Mouse (Mus musculus): ENCODE measurements at regions not wholly inside any gene's neighbourhood (a gene's known extent, or its start where the extent isn't known, plus 50 kb on each side); places are given as distances from the start of the nearest gene placed in this dataset.

GRCm38 (mm10) chr2:8427720-8428119 is 918.4 kb upstream of the Celf2 start:
- H3K9ac ChIP-seq (ENCODE audit: low read depth, low read length), result no peak overlapping the region
- no peaks in the 10 kb centered on the region for H3K36me3 ChIP-seq (ENCODE audit: control insufficient read depth, insufficient read depth)
- WGBS, result 69% methylated on average over 1 of the region's 1 CpGs
- H3K4me2 ChIP-seq (replicated peaks; ENCODE audit: low read depth), result no peak overlapping the region
- no peak for TF ChIP-seq CTCF (IDR thresholded peaks at IDR 0.05; ENCODE audit: low read depth)
- H3K4me1 ChIP-seq (replicated peaks; ENCODE audit: control insufficient read depth, insufficient read depth, low read length), result no peaks in the 10 kb centered on the region
- no peaks in the 10 kb centered on the region for H3K9me3 ChIP-seq (ENCODE audit: control insufficient read depth)
- H3K27me3 ChIP-seq (replicated peaks; ENCODE audit: control insufficient read depth, insufficient read depth, low read length), result no peaks in the 10 kb centered on the region
- no peak overlapping the region for H3K27ac ChIP-seq (ENCODE audit: low read depth, low read length)
- no peak overlapping the region for H3K4me3 ChIP-seq (ENCODE audit: low read depth, low read length)
- ATAC-seq, result no peak

GRCm38 (mm10) chr2:8415917-8416316 is 906.6 kb upstream of the Celf2 start:
- H3K4me1 ChIP-seq (replicated peaks; ENCODE audit: control insufficient read depth, insufficient read depth, low read length), result no peaks in the 10 kb centered on the region
- no peaks in the 10 kb centered on the region for H3K36me3 ChIP-seq (ENCODE audit: control insufficient read depth, insufficient read depth)
- no peak overlapping the region for H3K4me2 ChIP-seq (replicated peaks; ENCODE audit: low read depth)
- ATAC-seq, result no peak
- no peaks in the 10 kb centered on the region for H3K27me3 ChIP-seq (replicated peaks; ENCODE audit: control insufficient read depth, insufficient read depth, low read length)
- TF ChIP-seq CTCF (IDR thresholded peaks at IDR 0.05; ENCODE audit: low read depth), result no peak
- no peak overlapping the region for H3K4me3 ChIP-seq (ENCODE audit: low read depth, low read length)
- H3K9me3 ChIP-seq (ENCODE audit: control insufficient read depth), result no peaks in the 10 kb centered on the region
- H3K9ac ChIP-seq (ENCODE audit: low read depth, low read length), result no peak overlapping the region
- WGBS, result 54% methylated on average over 3 of the region's 3 CpGs
- no peak overlapping the region for H3K27ac ChIP-seq (ENCODE audit: low read depth, low read length)

- H3K27me3 ChIP-seq (replicated peaks; ENCODE audit: control insufficient read depth, insufficient read depth, low read length), result no peaks in the 10 kb centered on the region
- no peak overlapping the region for H3K9ac ChIP-seq (ENCODE audit: low read depth, low read length)
- ATAC-seq, result no peak
- H3K4me3 ChIP-seq (ENCODE audit: low read depth, low read length), result no peak overlapping the region
- H3K36me3 ChIP-seq (ENCODE audit: control insufficient read depth, insufficient read depth), result no peaks in the 10 kb centered on the region
- no peak overlapping the region for H3K4me2 ChIP-seq (replicated peaks; ENCODE audit: low read depth)
- H3K9me3 ChIP-seq (ENCODE audit: control insufficient read depth), result no peaks in the 10 kb centered on the region
- no peaks in the 10 kb centered on the region for H3K4me1 ChIP-seq (replicated peaks; ENCODE audit: control insufficient read depth, insufficient read depth, low read length)
- H3K27ac ChIP-seq (ENCODE audit: low read depth, low read length), result no peak overlapping the region
- 79% methylated on average over 4 of the region's 4 CpGs for WGBS
- TF ChIP-seq CTCF (IDR thresholded peaks at IDR 0.05; ENCODE audit: low read depth), result no peak
Observed at GRCm38 (mm10) chr2:8394128-8394527, 884.8 kb upstream of the Celf2 start.

- Histone ChIP-seq H3K9me3 (ENCODE audit: control insufficient read depth) (no peaks in the 10 kb centered on the region), H3K4me2 (replicated peaks; ENCODE audit: low read depth) (no peak overlapping the region), H3K27me3 (replicated peaks; ENCODE audit: control insufficient read depth, insufficient read depth, low read length) (no peaks in the 10 kb centered on the region), H3K9ac (ENCODE audit: low read depth, low read length) (no peak overlapping the region), H3K4me1 (replicated peaks; ENCODE audit: control insufficient read depth, insufficient read depth, low read length) (no peaks in the 10 kb centered on the region), H3K4me3 (ENCODE audit: low read depth, low read length) (no peak overlapping the region), H3K36me3 (ENCODE audit: control insufficient read depth, insufficient read depth) (no peaks in the 10 kb centered on the region), H3K27ac (ENCODE audit: low read depth, low read length) (no peak overlapping the region)
- no peak for ATAC-seq
- 50% methylated on average over 2 of the region's 2 CpGs for WGBS
- no peak for TF ChIP-seq CTCF (IDR thresholded peaks at IDR 0.05; ENCODE audit: low read depth)
Observed at GRCm38 (mm10) chr2:8389530-8389929, 880.2 kb upstream of the Celf2 start.

- Histone ChIP-seq H3K4me2 (replicated peaks; ENCODE audit: low read depth) (no peak overlapping the region), H3K4me1 (replicated peaks; ENCODE audit: control insufficient read depth, insufficient read depth, low read length) (no peaks in the 10 kb centered on the region), H3K27ac (ENCODE audit: low read depth, low read length) (no peak overlapping the region), H3K9ac (ENCODE audit: low read depth, low read length) (no peak overlapping the region), H3K9me3 (ENCODE audit: control insufficient read depth) (no peaks in the 10 kb centered on the region), H3K4me3 (ENCODE audit: low read depth, low read length) (no peak overlapping the region), H3K36me3 (ENCODE audit: control insufficient read depth, insufficient read depth) (no peaks in the 10 kb centered on the region), H3K27me3 (replicated peaks; ENCODE audit: control insufficient read depth, insufficient read depth, low read length) (no peaks in the 10 kb centered on the region)
- WGBS, result 53% methylated on average over 1 of the region's 1 CpGs
- peak; percentile 71 for TF ChIP-seq CTCF (IDR thresholded peaks at IDR 0.05; ENCODE audit: low read depth)
- no peak for ATAC-seq
Observed at GRCm38 (mm10) chr2:8380246-8380645, 870.9 kb upstream of the Celf2 start.

GRCm38 (mm10) chr2:8379590-8379989 is 870.2 kb upstream of the Celf2 start:
- no peak overlapping the region for H3K4me3 ChIP-seq (ENCODE audit: low read depth, low read length)
- TF ChIP-seq CTCF (IDR thresholded peaks at IDR 0.05; ENCODE audit: low read depth), result no peak
- no peak overlapping the region for H3K9ac ChIP-seq (ENCODE audit: low read depth, low read length)
- H3K9me3 ChIP-seq (ENCODE audit: control insufficient read depth), result no peaks in the 10 kb centered on the region
- no peaks in the 10 kb centered on the region for H3K27me3 ChIP-seq (replicated peaks; ENCODE audit: control insufficient read depth, insufficient read depth, low read length)
- no peak for ATAC-seq
- 81% methylated on average over 3 of the region's 3 CpGs for WGBS
- no peak overlapping the region for H3K4me2 ChIP-seq (replicated peaks; ENCODE audit: low read depth)
- no peaks in the 10 kb centered on the region for H3K36me3 ChIP-seq (ENCODE audit: control insufficient read depth, insufficient read depth)
- no peak overlapping the region for H3K27ac ChIP-seq (ENCODE audit: low read depth, low read length)
- no peaks in the 10 kb centered on the region for H3K4me1 ChIP-seq (replicated peaks; ENCODE audit: control insufficient read depth, insufficient read depth, low read length)

- WGBS, result 73% methylated on average over 1 of the region's 1 CpGs
- Histone ChIP-seq H3K36me3 (ENCODE audit: control insufficient read depth, insufficient read depth) (no peaks in the 10 kb centered on the region), H3K4me1 (replicated peaks; ENCODE audit: control insufficient read depth, insufficient read depth, low read length) (no peaks in the 10 kb centered on the region), H3K4me3 (ENCODE audit: low read depth, low read length) (no peak overlapping the region), H3K9me3 (ENCODE audit: control insufficient read depth) (no peaks in the 10 kb centered on the region), H3K4me2 (replicated peaks; ENCODE audit: low read depth) (no peak overlapping the region), H3K27ac (ENCODE audit: low read depth, low read length) (no peak overlapping the region), H3K27me3 (replicated peaks; ENCODE audit: control insufficient read depth, insufficient read depth, low read length) (no peaks in the 10 kb centered on the region), H3K9ac (ENCODE audit: low read depth, low read length) (no peak overlapping the region)
- no peak for TF ChIP-seq CTCF (IDR thresholded peaks at IDR 0.05; ENCODE audit: low read depth)
- ATAC-seq, result no peak
Observed at GRCm38 (mm10) chr2:8347867-8348266, 838.5 kb upstream of the Celf2 start.

Data from intestine, postnatal 0 days (tissue).